Mouse (Mus musculus): ENCODE results near the gene Flcn.

DNA sequence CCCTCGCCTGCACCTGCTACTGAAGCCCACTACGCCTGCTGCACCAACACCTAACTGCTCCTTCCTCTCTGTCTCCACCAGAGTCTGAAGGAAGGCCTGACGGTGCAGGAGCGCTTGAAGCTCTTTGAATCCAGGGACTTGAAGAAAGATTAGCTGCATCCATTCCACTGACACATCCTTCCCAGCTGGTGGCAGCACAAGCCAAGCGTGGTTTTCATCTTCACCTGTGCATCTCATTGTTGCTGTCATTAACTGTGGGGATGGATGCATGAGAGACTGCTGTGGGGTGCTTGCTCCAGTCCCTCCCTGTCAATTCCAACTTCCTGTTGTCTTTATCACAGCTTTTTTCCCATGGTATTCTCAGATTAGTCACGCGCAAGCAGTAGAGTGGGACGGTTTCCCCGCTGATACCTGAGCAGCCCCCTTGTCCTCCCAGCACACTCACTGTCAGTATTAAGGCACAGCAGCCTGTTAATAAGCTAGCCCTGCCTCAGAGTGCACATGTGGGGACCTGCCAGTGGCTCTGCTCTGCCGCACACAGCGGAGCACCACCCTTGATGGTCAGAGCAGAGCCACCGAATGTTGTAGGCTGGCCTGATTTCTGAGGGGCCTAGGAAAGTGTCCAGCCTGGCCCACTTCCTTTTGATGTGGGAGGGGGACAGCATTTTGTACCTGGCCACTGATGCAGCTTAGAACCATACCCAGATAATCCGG, 34.2 kb downstream of the Flcn start:
- no peak for TF ChIP-seq GATA1 (IDR thresholded peaks at IDR 0.05; ENCODE audit: low read length)
- no peak for TF ChIP-seq TAL1 (IDR thresholded peaks at IDR 0.05; ENCODE audit: low read length)
